ENCODE assay signal across 8 mouse cellular contexts in genomic region chr19:6062418-6062817, GRCm38 (mm10). TPM values are rescaled to one million over a fixed set of nuclear protein-coding genes. Genes with fewer than 3 reads are reported as not detected.
DNase-seq lines count a peak whose midpoint lies in the region; ATAC-seq and TF ChIP-seq lines count a peak whose summit lies in the region.

No protein-coding gene starts in this region.

- peak overlapping the region; percentile 81 for H3K9ac ChIP-seq in heart, embryonic 15.5 days
- H3K9ac ChIP-seq in hindbrain, embryonic 12.5 days = peak overlapping the region; percentile 91
- peak overlapping the region; percentile 86; the same call in 1 of the 2 replicates for H3K9ac ChIP-seq in midbrain, embryonic 12.5 days (replicated peaks)

- H3K4me1 ChIP-seq in heart, embryonic 15.5 days (replicated peaks) = peaks cover 36% of the 10 kb centered on the region
- H3K4me1 ChIP-seq in bone marrow, adult 2 months (ENCODE audit: control insufficient read depth, insufficient read depth, low read length) = peaks cover 3% of the 10 kb centered on the region
- peaks cover 48% of the 10 kb centered on the region for H3K4me1 ChIP-seq in hindbrain, embryonic 12.5 days
- peaks cover 43% of the 10 kb centered on the region for H3K4me1 ChIP-seq in midbrain, embryonic 12.5 days

- peaks cover 14% of the 10 kb centered on the region for H3K36me3 ChIP-seq in heart, embryonic 15.5 days
- peaks cover 15% of the 10 kb centered on the region for H3K36me3 ChIP-seq in hindbrain, embryonic 12.5 days
- peaks cover 13% of the 10 kb centered on the region for H3K36me3 ChIP-seq in midbrain, embryonic 12.5 days

- peak overlapping the region; percentile 62 for H3K4me3 ChIP-seq in heart, embryonic 15.5 days
- H3K4me3 ChIP-seq in bone marrow, adult 2 months (replicated peaks; ENCODE audit: control insufficient read depth, low read depth, low read length) = peak overlapping the region; percentile 84
- H3K4me3 ChIP-seq in hindbrain, embryonic 12.5 days = peak overlapping the region; percentile 85
- H3K4me3 ChIP-seq in midbrain, embryonic 12.5 days = peak overlapping the region; percentile 69

- no peaks in the 10 kb centered on the region for H3K9me3 ChIP-seq in heart, embryonic 15.5 days (replicated peaks)
- H3K9me3 ChIP-seq in hindbrain, embryonic 12.5 days (replicated peaks) = no peaks in the 10 kb centered on the region
- H3K9me3 ChIP-seq in midbrain, embryonic 12.5 days = no peaks in the 10 kb centered on the region

- WGBS in heart, embryonic 15.5 days = 61% methylated on average over 5 of the region's 5 CpGs
- 49% methylated on average over 5 of the region's 5 CpGs for WGBS in bone marrow, adult 2 months
- WGBS in hindbrain, embryonic 12.5 days = 66% methylated on average over 5 of the region's 5 CpGs
- 70% methylated on average over 5 of the region's 5 CpGs for WGBS in midbrain, embryonic 12.5 days

- no peaks in the 10 kb centered on the region for H3K27me3 ChIP-seq in heart, embryonic 15.5 days
- H3K27me3 ChIP-seq in hindbrain, embryonic 12.5 days = no peaks in the 10 kb centered on the region
- no peaks in the 10 kb centered on the region for H3K27me3 ChIP-seq in midbrain, embryonic 12.5 days

- DNase-seq in heart, postnatal 4 days = no peak
- no peak for DNase-seq in kidney, adult 18-20 months
- no peak for DNase-seq in T-cell, adult 2 months (ENCODE audit: low spot score)

- TF ChIP-seq CTCF in bone marrow, adult 2 months (IDR thresholded peaks at IDR 0.05; ENCODE audit: control insufficient read depth, insufficient read depth, low read length) = no peak

- H3K4me2 ChIP-seq in heart, embryonic 15.5 days = peak overlapping the region; percentile 89
- peak overlapping the region; percentile 94 for H3K4me2 ChIP-seq in hindbrain, embryonic 12.5 days (replicated peaks)
- H3K4me2 ChIP-seq in midbrain, embryonic 12.5 days (replicated peaks) = peak overlapping the region; percentile 99

- no peak for ATAC-seq in heart, embryonic 15.5 days (replicated peaks; ENCODE audit: insufficient number of reproducible peaks, insufficient read depth, low FRiP score, low read depth)
- ATAC-seq in hindbrain, embryonic 12.5 days (ENCODE audit: low FRiP score) = no peak
- ATAC-seq in midbrain, embryonic 12.5 days (ENCODE audit: low FRiP score, low read depth) = no peak
- ATAC-seq in cerebellum, adult (ENCODE audit: insufficient number of reproducible peaks, low FRiP score, low TSS enrichment) = no peak

- peak overlapping the region; percentile 88 for H3K27ac ChIP-seq in heart, embryonic 15.5 days
- H3K27ac ChIP-seq in bone marrow, adult 2 months (ENCODE audit: control insufficient read depth, insufficient read depth, low read depth, low read length, poor library complexity) = peak overlapping the region; percentile 98
- no peak overlapping the region; the same call in 1 of the 2 replicates for H3K27ac ChIP-seq in hindbrain, embryonic 12.5 days
- H3K27ac ChIP-seq in midbrain, embryonic 12.5 days (replicated peaks) = no peak overlapping the region

- no peak for TF ChIP-seq POLR2A in bone marrow, adult 2 months (IDR thresholded peaks at IDR 0.05; ENCODE audit: borderline replicate concordance, control insufficient read depth, low read depth, low read length)

RNA-seq across cellular contexts. Expression of gene Znhit2, which starts 1.4 kb away (rescaled TPM):
- polyA plus RNA-seq in heart, embryonic 15.5 days (2015; fragmentation: Nextera tagmentation; extraction: Ambion mirVana) = 19.3 and 25.6 TPM in 2 replicates
- 10 to 100 TPM; 16.2 to 16.7 TPM for total RNA-seq in heart, postnatal 4 days (2021)
- polyA plus RNA-seq in bone marrow, adult 2 months (2011; ENCODE audit: insufficient read depth, insufficient read length, low replicate concordance, missing spikeins) = 8.4 and 14.3 TPM in 2 replicates
- 33.6 and 34.4 TPM in 2 replicates for polyA plus RNA-seq in hindbrain, embryonic 12.5 days (2016; fragmentation: Nextera tagmentation; extraction: Ambion mirVana)
- polyA plus RNA-seq in midbrain, embryonic 12.5 days (2016; fragmentation: Nextera tagmentation; extraction: Ambion mirVana) = 30.8 and 32.2 TPM in 2 replicates

RNA-seq across cellular contexts. Expression of gene Fau, which starts 4.8 kb away (rescaled TPM):
- polyA plus RNA-seq in heart, embryonic 15.5 days (2015; fragmentation: Nextera tagmentation; extraction: Ambion mirVana) = 434 and 453 TPM in 2 replicates
- total RNA-seq in heart, postnatal 4 days (2021) = 100 to 1,000 TPM; 802 to 870 TPM
- 2,232 and 4,155 TPM in 2 replicates for polyA plus RNA-seq in bone marrow, adult 2 months (2011; ENCODE audit: insufficient read depth, insufficient read length, low replicate concordance, missing spikeins)
- 561 and 621 TPM in 2 replicates for polyA plus RNA-seq in hindbrain, embryonic 12.5 days (2016; fragmentation: Nextera tagmentation; extraction: Ambion mirVana)
- 595 and 628 TPM in 2 replicates for polyA plus RNA-seq in midbrain, embryonic 12.5 days (2016; fragmentation: Nextera tagmentation; extraction: Ambion mirVana)

RNA-seq across cellular contexts. Expression of gene Mrpl49, which starts 4.8 kb away (rescaled TPM):
- polyA plus RNA-seq in heart, embryonic 15.5 days (2015; fragmentation: Nextera tagmentation; extraction: Ambion mirVana) = 54.5 and 55.3 TPM in 2 replicates
- 10 to 100 TPM; 37.8 to 41.7 TPM for total RNA-seq in heart, postnatal 4 days (2021)
- 29.9 and 52.5 TPM in 2 replicates for polyA plus RNA-seq in bone marrow, adult 2 months (2011; ENCODE audit: insufficient read depth, insufficient read length, low replicate concordance, missing spikeins)
- polyA plus RNA-seq in hindbrain, embryonic 12.5 days (2016; fragmentation: Nextera tagmentation; extraction: Ambion mirVana) = 65.1 and 67.5 TPM in 2 replicates
- 75.8 and 76.4 TPM in 2 replicates for polyA plus RNA-seq in midbrain, embryonic 12.5 days (2016; fragmentation: Nextera tagmentation; extraction: Ambion mirVana)

RNA-seq across cellular contexts. Expression of gene Tm7sf2, which starts 5.8 kb away (rescaled TPM):
- 5.4 and 11.3 TPM in 2 replicates for polyA plus RNA-seq in heart, embryonic 15.5 days (2015; fragmentation: Nextera tagmentation; extraction: Ambion mirVana)
- total RNA-seq in heart, postnatal 4 days (2021) = 1 to 10 TPM; 5.0 to 5.9 TPM
- 5.9 and 12.3 TPM in 2 replicates for polyA plus RNA-seq in bone marrow, adult 2 months (2011; ENCODE audit: insufficient read depth, insufficient read length, low replicate concordance, missing spikeins)
- polyA plus RNA-seq in hindbrain, embryonic 12.5 days (2016; fragmentation: Nextera tagmentation; extraction: Ambion mirVana) = 38.0 and 40.3 TPM in 2 replicates
- 41.0 and 41.3 TPM in 2 replicates for polyA plus RNA-seq in midbrain, embryonic 12.5 days (2016; fragmentation: Nextera tagmentation; extraction: Ambion mirVana)

RNA-seq across cellular contexts. Expression of gene Vps51, which starts 14.6 kb away (rescaled TPM):
- 35.6 and 51.9 TPM in 2 replicates for polyA plus RNA-seq in heart, embryonic 15.5 days (2015; fragmentation: Nextera tagmentation; extraction: Ambion mirVana)
- 10 to 100 TPM; 38.0 to 40.0 TPM for total RNA-seq in heart, postnatal 4 days (2021)
- polyA plus RNA-seq in bone marrow, adult 2 months (2011; ENCODE audit: insufficient read depth, insufficient read length, low replicate concordance, missing spikeins) = 48.4 and 85.1 TPM in 2 replicates
- polyA plus RNA-seq in hindbrain, embryonic 12.5 days (2016; fragmentation: Nextera tagmentation; extraction: Ambion mirVana) = 78.8 and 79.7 TPM in 2 replicates
- polyA plus RNA-seq in midbrain, embryonic 12.5 days (2016; fragmentation: Nextera tagmentation; extraction: Ambion mirVana) = 77.0 and 82.2 TPM in 2 replicates

Comparison
In these comparisons a context has a peak if more than half of its experiments do, and no peak if none do; other contexts are left out.
1. H3K27ac ChIP-seq: peak in heart, embryonic 15.5 days (single experiment) and bone marrow, adult 2 months (single experiment); none in hindbrain, embryonic 12.5 days (single experiment) and midbrain, embryonic 12.5 days (single experiment).
2. Peak in every context shown above with its lines, with median percentiles within 50 percentile points of each other: H3K4me2 ChIP-seq, H3K4me3 ChIP-seq and H3K9ac ChIP-seq.